Mouse (Mus musculus): ENCODE data around the gene Nyap1. TPM values are rescaled to one million over a fixed set of nuclear protein-coding genes. Genes with fewer than 3 reads are reported as not detected.
A peak's percentile ranks its signal among the peaks of the same experiment; 100 is the strongest.
"Not testable (repeated sequence)": the region's sequence is repeated elsewhere in the genome, so short reads cannot be mapped to it uniquely, and the experiment has no call there.

Nyap1 gene
- polyA plus RNA-seq, 1 experiment from 2014 or later = 0.33 TPM

DNA sequence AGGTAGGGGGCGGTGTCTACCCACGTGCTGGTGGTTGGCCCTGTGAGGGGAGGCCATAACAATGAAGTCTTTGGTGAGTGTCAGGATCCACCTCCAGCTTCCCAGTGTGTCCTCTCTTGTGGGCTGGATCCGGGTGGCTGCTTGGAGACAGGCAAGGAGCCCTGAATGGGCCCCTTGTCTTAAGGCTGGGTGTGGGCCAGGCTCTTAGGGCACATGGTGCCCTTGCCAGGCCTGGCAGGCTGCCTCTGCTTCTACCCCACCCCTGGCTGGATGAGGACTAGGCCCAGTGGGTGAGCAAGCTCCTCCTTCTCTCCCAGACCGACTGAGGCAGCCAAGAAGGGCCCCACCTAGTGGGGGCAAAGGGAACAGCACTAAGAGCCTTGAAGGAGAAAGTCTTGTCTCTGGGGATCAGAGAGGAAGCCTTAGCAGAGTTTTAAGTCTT, 18.6 kb upstream of the Nyap1 start:
- H3K36me3 ChIP-seq = peaks cover 51% of the 10 kb centered on the region

DNA sequence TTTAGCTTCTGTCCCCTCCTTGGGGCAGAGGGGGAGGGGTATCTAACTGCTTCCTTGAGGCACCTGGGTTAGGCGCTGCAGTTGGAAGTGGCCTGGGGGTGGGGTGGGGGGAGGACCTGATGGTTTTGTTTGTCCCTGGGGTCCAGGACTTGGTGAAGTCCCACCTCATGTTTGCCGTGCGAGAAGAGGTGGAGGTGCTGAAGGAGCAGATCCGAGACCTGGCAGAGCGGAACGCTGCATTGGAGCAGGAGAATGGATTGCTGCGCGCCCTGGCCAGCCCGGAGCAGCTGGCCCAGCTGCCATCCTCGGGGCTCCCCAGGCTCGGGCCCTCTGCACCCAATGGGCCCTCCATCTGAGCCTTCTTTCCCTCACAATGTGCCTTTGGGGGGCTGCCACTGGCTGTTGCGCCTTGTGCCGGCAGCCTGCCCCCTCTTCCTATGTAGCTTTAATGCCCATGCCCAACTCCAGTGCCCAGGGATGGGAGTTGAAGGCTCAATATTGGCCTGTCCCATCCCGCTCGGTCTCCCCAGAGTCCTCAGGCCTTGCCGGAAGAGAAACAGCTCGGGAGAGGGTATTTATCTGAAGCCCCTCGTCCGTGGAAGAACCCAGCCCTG, 17.6 kb upstream of the Nyap1 start:
- WGBS (ENCODE audit: insufficient replicate concordance) = 88% methylated on average over 19 of the region's 19 CpGs
- Histone ChIP-seq H3K9me3 (replicated peaks) (no peaks in the 10 kb centered on the region), H3K27me3 (replicated peaks) (no peaks in the 10 kb centered on the region), H3K36me3 (peaks cover 60% of the 10 kb centered on the region), H3K4me3 (no peak overlapping the region), H3K4me2 (no peak overlapping the region), H3K27ac (no peak overlapping the region), H3K4me1 (peaks cover 31% of the 10 kb centered on the region), H3K9ac (no peak overlapping the region)
- no peak for ATAC-seq

More for the DNA sequence above, 18.6 kb upstream of the Nyap1 start:
- Histone ChIP-seq H3K9ac (0 out of 2 replicates have a peak overlapping the region, but pooled peaks have one; percentile 28), H3K4me1 (peaks cover 29% of the 10 kb centered on the region), H3K27me3 (replicated peaks) (no peaks in the 10 kb centered on the region), H3K4me2 (no peak overlapping the region), H3K9me3 (replicated peaks) (no peaks in the 10 kb centered on the region), H3K27ac (no peak overlapping the region), H3K4me3 (no peak overlapping the region)
- peak; percentile 74 for ATAC-seq
- 41% methylated on average over 4 of the region's 4 CpGs for WGBS (ENCODE audit: insufficient replicate concordance)

DNA sequence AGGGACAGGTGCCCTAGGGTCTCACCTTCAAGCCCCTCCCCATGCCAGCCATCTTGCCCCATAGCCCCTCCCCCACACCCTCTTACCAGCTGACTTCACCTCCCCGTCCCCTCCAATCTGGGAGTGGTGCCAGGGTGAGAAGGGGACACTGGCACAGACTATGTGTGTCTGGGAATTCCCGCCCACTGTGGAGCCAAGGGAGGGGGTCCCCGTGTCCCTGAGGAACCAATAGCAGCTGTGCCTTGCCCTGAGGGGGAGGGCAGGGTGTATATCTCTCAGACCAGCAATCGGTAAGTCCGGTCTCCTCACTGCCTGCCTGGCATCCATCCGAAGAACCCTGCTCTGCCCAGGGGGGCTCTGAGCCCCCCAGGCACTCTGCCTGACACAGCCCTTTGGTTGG, 16.5 kb upstream of the Nyap1 start:
- Histone ChIP-seq H3K9me3 (replicated peaks) (no peaks in the 10 kb centered on the region), H3K27ac (no peak overlapping the region), H3K9ac (no peak overlapping the region), H3K27me3 (replicated peaks) (no peaks in the 10 kb centered on the region), H3K4me2 (no peak overlapping the region), H3K4me3 (no peak overlapping the region), H3K36me3 (peaks cover 71% of the 10 kb centered on the region), H3K4me1 (peaks cover 42% of the 10 kb centered on the region)
- ATAC-seq = no peak
- 84% methylated on average over 6 of the region's 6 CpGs for WGBS (ENCODE audit: insufficient replicate concordance)

DNA sequence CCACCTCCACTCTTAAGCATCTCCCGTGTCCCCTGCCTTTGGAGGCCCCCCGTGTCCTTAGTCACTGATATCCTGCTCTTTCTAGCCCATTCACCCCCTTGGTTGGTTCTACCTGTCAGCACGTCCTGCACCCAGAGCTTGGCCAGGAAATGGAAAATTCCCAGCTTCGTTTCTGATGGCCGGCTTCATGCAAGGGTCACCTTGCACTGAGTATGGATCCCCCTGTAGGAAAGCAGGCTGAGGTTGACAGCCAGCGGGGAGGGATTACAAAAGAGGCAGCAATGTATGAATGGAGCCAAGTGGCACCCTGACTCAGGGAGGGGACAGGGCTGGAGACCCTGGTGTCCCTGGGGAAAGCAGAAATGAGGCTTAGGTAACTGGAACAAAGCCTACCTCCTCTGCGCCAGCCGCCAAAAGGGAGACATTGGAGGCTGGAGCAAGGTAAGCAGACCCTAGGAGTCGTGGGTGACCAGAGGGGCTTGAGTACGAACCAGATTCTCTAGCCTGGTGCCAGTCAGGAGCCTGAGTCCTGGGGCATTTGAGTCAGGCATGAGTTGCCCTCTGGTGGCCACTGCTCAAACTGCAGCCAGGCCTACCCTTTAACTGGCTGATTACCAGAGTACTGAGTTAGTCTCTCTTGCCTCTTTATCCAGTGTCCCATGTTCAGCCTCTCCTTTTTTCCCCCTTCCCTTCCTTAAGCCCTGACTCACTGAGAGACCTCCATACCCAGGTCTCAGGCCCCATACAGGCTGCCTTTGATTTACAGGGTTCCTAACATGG, 15.7 kb upstream of the Nyap1 start:
- ATAC-seq = peak; percentile 46
- Histone ChIP-seq H3K27ac (no peak overlapping the region), H3K27me3 (replicated peaks) (no peaks in the 10 kb centered on the region), H3K4me2 (no peak overlapping the region), H3K9me3 (replicated peaks) (no peaks in the 10 kb centered on the region), H3K4me1 (peaks cover 47% of the 10 kb centered on the region), H3K4me3 (no peak overlapping the region), H3K9ac (no peak overlapping the region), H3K36me3 (peaks cover 79% of the 10 kb centered on the region)
- WGBS (ENCODE audit: insufficient replicate concordance) = 52% methylated on average over 10 of the region's 10 CpGs

DNA sequence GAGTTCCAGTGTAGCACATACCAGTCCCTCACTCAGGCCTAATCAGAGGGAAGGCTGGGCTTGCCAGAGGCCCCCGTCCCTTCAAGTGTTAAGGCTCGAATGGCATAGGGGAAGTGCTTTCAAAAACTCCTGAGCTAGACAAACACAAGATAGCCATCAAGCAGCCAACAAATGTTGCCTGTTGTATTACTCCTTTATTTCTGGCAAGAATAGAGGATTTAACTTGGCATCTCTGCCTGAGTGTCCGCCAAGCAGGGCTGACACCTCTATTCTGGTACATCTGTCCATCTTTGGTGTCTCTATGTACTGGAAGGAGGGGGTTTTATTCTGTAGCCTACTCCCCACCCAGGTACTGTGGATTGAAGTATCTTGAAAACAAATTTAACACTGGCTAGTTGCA, 14.7 kb upstream of the Nyap1 start:
- H3K4me1 ChIP-seq = peaks cover 55% of the 10 kb centered on the region
- H3K9me3 ChIP-seq (replicated peaks) = no peaks in the 10 kb centered on the region
- 72% methylated on average over 3 of the region's 3 CpGs for WGBS (ENCODE audit: insufficient replicate concordance)
- H3K27ac ChIP-seq = peak overlapping the region; percentile 49; the same call in 1 of the 2 replicates
- no peak overlapping the region for H3K4me3 ChIP-seq
- H3K9ac ChIP-seq = no peak overlapping the region
- no peak for ATAC-seq
- no peaks in the 10 kb centered on the region for H3K27me3 ChIP-seq (replicated peaks)
- H3K36me3 ChIP-seq = peaks cover 89% of the 10 kb centered on the region
- no peak overlapping the region for H3K4me2 ChIP-seq

DNA sequence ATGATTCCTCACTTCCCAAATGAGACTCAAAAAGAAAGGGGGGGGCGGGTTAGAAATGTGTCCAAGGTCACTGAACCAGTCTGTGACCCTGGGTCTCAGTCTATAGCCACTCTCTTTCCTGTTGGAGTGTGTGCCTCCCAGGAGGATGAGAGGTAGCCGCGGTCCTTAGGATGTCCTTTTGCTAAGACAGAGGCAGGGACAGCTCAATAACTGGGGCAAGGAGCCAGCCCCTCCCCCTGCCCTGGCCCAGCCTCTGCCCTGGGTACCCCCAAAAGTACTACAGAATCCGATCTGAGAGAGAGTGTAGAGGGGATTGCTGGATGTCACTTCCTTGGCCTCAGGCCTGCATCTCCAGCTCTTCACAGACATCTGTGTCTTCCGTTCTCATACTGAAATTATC, 14.0 kb upstream of the Nyap1 start:
- H3K4me3 ChIP-seq = no peak overlapping the region
- no peak for ATAC-seq
- no peak overlapping the region for H3K9ac ChIP-seq
- 0 out of 2 replicates have a peak overlapping the region, but pooled peaks have one; percentile 18 for H3K27ac ChIP-seq
- H3K27me3 ChIP-seq (replicated peaks) = no peaks in the 10 kb centered on the region
- peaks cover 96% of the 10 kb centered on the region for H3K36me3 ChIP-seq
- WGBS (ENCODE audit: insufficient replicate concordance) = 83% methylated on average over 5 of the region's 5 CpGs
- no peaks in the 10 kb centered on the region for H3K9me3 ChIP-seq (replicated peaks)
- H3K4me1 ChIP-seq = peaks cover 60% of the 10 kb centered on the region
- no peak overlapping the region for H3K4me2 ChIP-seq

DNA sequence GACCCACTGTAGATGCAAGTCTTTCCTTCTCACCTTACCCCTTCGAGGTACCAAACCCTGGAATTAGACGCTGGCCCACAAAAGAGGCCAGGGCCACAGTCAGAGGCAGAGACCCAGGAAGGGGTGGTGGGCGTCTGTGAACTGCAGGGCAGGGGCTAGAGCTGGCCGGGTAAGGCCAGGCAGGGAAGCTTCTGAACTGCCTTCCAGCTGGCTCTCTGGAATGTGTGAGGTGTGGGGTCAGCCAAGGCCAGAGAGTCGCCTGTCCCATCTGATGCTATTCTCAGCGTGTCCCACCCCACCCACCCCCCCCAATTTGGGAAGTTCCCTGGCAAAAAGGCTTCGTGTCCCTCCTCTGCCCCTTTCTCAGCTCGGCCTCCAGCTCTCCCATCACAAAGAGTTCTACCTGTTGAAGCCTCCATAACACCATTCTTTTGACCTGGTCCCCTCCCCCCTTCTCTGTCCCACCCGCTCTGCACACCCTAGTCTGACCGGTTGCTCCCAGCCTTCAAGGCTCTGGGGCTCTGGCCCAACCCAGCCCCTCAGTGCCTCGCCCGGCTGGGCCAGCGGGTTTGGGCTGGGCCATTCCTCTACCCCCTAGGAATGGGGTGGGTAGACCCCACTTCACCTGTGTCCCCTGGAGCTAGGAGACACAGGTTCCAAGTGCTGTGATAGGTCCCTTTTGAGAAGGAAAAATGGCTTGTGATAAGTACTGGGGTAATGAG, 11.9 kb upstream of the Nyap1 start:
- H3K27me3 ChIP-seq (replicated peaks) = no peaks in the 10 kb centered on the region
- H3K4me2 ChIP-seq = no peak overlapping the region
- no peaks in the 10 kb centered on the region for H3K9me3 ChIP-seq (replicated peaks)
- 74% methylated on average over 13 of the region's 13 CpGs for WGBS (ENCODE audit: insufficient replicate concordance)
- peaks cover 64% of the 10 kb centered on the region for H3K4me1 ChIP-seq
- no peak overlapping the region for H3K9ac ChIP-seq
- peaks cover 89% of the 10 kb centered on the region for H3K36me3 ChIP-seq
- no peak overlapping the region for H3K4me3 ChIP-seq
- no peak overlapping the region for H3K27ac ChIP-seq
- ATAC-seq = no peak

DNA sequence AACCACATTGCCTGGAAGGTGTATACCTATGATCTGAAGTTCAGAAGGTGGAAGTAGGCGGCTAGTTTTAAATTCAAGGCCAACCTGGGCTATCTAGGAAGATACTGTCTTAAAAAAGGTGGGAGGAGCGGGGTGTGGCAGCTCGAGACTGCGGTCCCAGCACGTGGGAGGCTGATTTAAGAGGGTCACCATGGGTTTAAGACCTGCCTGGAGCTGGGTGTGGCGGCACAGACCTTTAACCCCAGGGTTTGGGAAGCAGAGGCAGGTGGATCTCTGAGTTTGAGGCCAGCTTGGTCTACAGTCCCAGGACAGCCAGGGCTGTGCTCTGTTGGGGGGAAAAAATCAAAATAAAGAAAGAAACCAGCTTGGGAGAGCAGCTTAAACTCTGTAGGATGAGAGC, 10.6 kb upstream of the Nyap1 start:
- H3K9ac ChIP-seq = no peak overlapping the region
- H3K9me3 ChIP-seq (replicated peaks) = no peaks in the 10 kb centered on the region
- H3K4me2 ChIP-seq = no peak overlapping the region
- H3K27ac ChIP-seq = 0 out of 2 replicates have a peak overlapping the region, but pooled peaks have one; percentile 3
- H3K4me3 ChIP-seq = no peak overlapping the region
- no peaks in the 10 kb centered on the region for H3K27me3 ChIP-seq (replicated peaks)
- WGBS (ENCODE audit: insufficient replicate concordance) = 72% methylated on average over 6 of the region's 6 CpGs
- H3K36me3 ChIP-seq = peaks cover 76% of the 10 kb centered on the region
- ATAC-seq = no peak
- H3K4me1 ChIP-seq = peaks cover 66% of the 10 kb centered on the region

DNA sequence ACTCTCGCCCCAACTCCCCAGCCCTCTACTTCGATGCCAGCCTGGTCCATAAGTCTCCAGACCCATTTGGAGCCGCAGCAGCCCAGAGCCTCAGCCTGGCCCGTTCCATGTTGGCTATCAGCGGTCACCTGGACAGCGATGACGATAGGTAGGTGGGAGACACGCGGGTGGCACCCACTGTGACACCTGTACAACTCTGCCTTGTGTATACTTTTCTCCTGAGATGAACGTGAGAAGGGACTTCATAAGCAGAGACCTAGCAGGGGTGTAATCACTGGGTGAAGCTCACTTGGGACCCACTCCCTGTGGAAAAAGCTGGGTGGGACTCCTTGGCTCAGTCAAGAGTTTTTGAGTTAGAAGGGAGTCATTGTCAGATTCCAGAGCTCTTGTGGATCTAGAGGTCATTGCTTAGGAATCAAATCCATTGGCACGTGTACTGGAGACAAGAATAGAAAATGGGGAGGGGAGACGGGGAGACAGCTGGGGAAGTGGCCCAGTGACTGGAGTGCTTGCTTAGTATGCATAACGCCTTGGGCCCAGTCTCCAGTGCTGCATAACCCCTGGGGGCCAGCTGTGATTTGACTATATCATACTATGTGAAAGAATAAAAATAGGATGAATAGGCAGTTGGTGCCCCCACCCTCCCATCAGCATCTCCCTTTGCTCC, 9.9 kb upstream of the Nyap1 start:
- ATAC-seq = no peak
- Histone ChIP-seq H3K36me3 (peaks cover 70% of the 10 kb centered on the region), H3K9ac (no peak overlapping the region), H3K4me2 (no peak overlapping the region), H3K4me1 (peaks cover 67% of the 10 kb centered on the region), H3K27me3 (replicated peaks) (no peaks in the 10 kb centered on the region), H3K9me3 (replicated peaks) (no peaks in the 10 kb centered on the region), H3K27ac (no peak overlapping the region; the same call in 1 of the 2 replicates), H3K4me3 (no peak overlapping the region)
- WGBS (ENCODE audit: insufficient replicate concordance) = 93% methylated on average over 13 of the region's 13 CpGs

DNA sequence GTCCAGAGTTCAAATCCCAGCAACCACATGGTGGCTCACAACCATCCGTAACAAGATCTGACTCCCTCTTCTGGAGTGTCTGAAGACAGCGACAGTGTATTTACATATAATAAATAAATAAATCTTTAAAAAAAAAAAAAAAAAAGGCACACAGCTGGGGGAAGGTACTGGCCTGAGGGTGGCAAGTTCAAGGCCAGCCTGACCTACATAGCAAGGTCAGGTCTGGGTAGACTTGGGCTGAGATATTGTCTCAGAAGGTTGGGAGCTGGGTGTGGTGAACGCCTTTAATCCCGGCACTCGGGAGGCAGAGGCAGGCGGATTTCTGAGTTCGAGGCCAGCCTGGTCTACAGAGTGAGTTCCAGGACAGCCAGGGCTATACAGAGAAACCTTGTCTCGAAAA, 8.8 kb upstream of the Nyap1 start:
- H3K9ac ChIP-seq; H3K4me2 ChIP-seq; H3K4me3 ChIP-seq; H3K9me3 ChIP-seq (replicated peaks); ATAC-seq; H3K27me3 ChIP-seq (replicated peaks); H3K27ac ChIP-seq: not testable (repeated sequence)
- WGBS (ENCODE audit: insufficient replicate concordance) = 78% methylated on average over 6 of the region's 8 CpGs
- Histone ChIP-seq H3K36me3 (peaks cover 59% of the 10 kb centered on the region), H3K4me1 (peaks cover 63% of the 10 kb centered on the region)

DNA sequence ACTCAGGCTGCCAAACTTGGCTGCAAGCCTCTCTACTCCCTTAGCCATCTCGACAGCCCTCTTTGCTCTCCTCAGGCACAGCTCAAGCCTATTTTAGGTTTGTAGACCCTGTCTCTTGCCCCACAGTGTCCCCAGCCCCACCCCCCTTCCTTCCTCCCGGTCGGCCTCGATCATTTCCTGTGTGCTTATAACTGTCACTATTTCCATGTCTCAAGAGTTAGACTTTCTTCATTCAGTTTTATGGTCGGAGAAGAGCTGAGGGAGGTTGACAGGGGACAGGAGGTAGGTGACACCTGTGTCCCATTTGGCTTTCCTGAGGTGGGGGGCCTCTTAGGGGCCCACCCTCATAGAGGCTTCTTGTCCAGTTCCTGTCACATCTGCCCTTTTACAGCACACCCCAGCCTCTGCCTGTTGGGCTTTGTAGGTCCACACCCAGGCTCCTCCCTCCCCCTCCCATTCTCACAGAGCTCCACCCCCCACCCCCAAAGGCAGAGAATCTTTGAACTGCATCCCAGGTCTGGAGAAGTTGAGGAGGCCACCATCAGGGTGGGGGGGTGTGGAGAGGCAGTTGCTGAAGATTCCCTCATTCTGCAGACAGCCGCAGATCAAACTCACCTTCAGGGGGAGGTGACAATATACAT, 7.9 kb upstream of the Nyap1 start:
- ATAC-seq = no peak
- Histone ChIP-seq H3K27me3 (replicated peaks) (no peaks in the 10 kb centered on the region), H3K9me3 (replicated peaks) (no peaks in the 10 kb centered on the region), H3K4me3 (peak overlapping the region; percentile 83), H3K4me2 (peak overlapping the region; percentile 93), H3K36me3 (peaks cover 50% of the 10 kb centered on the region), H3K4me1 (peaks cover 72% of the 10 kb centered on the region), H3K9ac (peak overlapping the region; percentile 96), H3K27ac (peak overlapping the region; percentile 99)
- 20% methylated on average over 6 of the region's 6 CpGs for WGBS (ENCODE audit: insufficient replicate concordance)

Data from liver, embryonic 12.5 days (tissue).